Mouse (Mus musculus): ENCODE measurements at regions not wholly inside any gene's neighbourhood (a gene's known extent, or its start where the extent isn't known, plus 50 kb on each side); places are given as distances from the start of the nearest gene placed in this dataset.

DNA sequence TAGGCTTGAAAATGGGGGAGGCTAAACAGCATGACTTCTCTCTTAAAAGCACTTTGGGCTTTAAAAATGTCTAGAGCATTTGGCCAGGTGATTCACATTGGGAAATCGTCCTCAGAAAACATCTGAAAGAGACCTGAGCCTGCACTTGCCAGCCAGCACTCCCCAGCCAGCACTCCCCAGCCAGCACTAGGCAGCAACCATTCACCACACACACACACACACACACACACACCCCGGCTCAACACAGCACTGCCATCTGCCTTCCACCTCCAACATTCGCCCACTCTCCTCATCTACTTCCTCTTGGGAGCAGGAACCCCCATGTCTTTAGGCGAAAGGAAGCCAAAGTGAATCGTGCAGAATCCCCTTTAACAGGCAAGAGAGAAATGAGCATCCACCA, 85.4 kb downstream of the Atp23 start:
- Histone ChIP-seq H3K4me3 (ENCODE audit: control insufficient read depth, low read depth, low read length) (no peak overlapping the region), H3K36me3 (ENCODE audit: control insufficient read depth, insufficient read depth, low read length) (no peaks in the 10 kb centered on the region), H3K27me3 (ENCODE audit: control insufficient read depth, insufficient read depth, low read length) (no peaks in the 10 kb centered on the region), H3K27ac (ENCODE audit: control insufficient read depth, insufficient read depth, low read depth, low read length) (no peak overlapping the region), H3K4me1 (ENCODE audit: control insufficient read depth, insufficient read depth, low read length) (no peaks in the 10 kb centered on the region)
- TF ChIP-seq CTCF (IDR thresholded peaks at IDR 0.05; ENCODE audit: control insufficient read depth, insufficient read depth, insufficient replicate concordance, low read depth, low read length) (no peak), POLR2A (IDR thresholded peaks at IDR 0.05; ENCODE audit: control insufficient read depth, low read depth, low read length) (no peak)

- Histone ChIP-seq H3K27me3 (ENCODE audit: control insufficient read depth, insufficient read depth, low read length) (no peaks in the 10 kb centered on the region), H3K4me3 (ENCODE audit: control insufficient read depth, low read depth, low read length) (no peak overlapping the region), H3K27ac (ENCODE audit: control insufficient read depth, insufficient read depth, low read depth, low read length) (no peak overlapping the region), H3K36me3 (ENCODE audit: control insufficient read depth, insufficient read depth, low read length) (no peaks in the 10 kb centered on the region), H3K4me1 (ENCODE audit: control insufficient read depth, insufficient read depth, low read length) (no peaks in the 10 kb centered on the region)
- no peak for TF ChIP-seq POLR2A (IDR thresholded peaks at IDR 0.05; ENCODE audit: control insufficient read depth, low read depth, low read length)
- no peak for TF ChIP-seq CTCF (IDR thresholded peaks at IDR 0.05; ENCODE audit: control insufficient read depth, insufficient read depth, insufficient replicate concordance, low read depth, low read length)
Observed at GRCm38 (mm10) chr10:126814968-126815367, 86.2 kb downstream of the Atp23 start.

GRCm38 (mm10) chr10:126813051-126813593, 88.0 kb downstream of the Atp23 start:
- Histone ChIP-seq H3K4me3 (ENCODE audit: control insufficient read depth, low read depth, low read length) (no peak overlapping the region), H3K27me3 (ENCODE audit: control insufficient read depth, insufficient read depth, low read length) (no peaks in the 10 kb centered on the region), H3K36me3 (ENCODE audit: control insufficient read depth, insufficient read depth, low read length) (no peaks in the 10 kb centered on the region), H3K27ac (ENCODE audit: control insufficient read depth, insufficient read depth, low read depth, low read length) (no peak overlapping the region), H3K4me1 (ENCODE audit: control insufficient read depth, insufficient read depth, low read length) (no peaks in the 10 kb centered on the region; the same call in 1 of the 2 replicates)
- no peak for TF ChIP-seq CTCF (IDR thresholded peaks at IDR 0.05; ENCODE audit: control insufficient read depth, insufficient read depth, insufficient replicate concordance, low read depth, low read length)
- TF ChIP-seq POLR2A (IDR thresholded peaks at IDR 0.05; ENCODE audit: control insufficient read depth, low read depth, low read length): no peak

DNA sequence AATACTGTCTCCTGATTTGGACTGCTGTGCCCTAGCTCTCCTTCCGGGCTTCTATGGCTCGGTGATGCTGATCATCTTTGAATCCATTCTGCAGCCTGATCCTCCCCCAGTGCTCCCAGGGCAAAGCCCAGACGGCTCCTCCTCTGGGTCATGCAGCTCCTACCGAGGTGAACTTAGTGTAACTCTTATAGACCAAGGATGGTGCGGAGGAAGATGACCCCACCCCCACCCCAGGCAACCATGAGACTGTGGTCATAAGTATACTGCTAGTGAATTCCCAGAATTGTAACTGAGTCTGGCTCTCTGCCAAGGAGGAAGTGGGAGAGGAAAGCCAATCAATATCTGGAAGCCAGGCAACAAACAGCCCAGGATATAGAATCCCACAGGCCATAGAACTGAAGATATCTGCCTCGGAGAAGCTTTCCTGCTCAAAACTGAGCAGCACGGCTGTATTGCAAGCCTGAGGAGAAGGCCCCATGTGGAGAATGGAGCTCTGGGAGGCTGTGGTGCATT, 88.9 kb downstream of the Atp23 start:
- Histone ChIP-seq H3K4me1 (ENCODE audit: control insufficient read depth, insufficient read depth, low read length) (no peaks in the 10 kb centered on the region; the same call in 1 of the 2 replicates), H3K27me3 (ENCODE audit: control insufficient read depth, insufficient read depth, low read length) (no peaks in the 10 kb centered on the region), H3K27ac (ENCODE audit: control insufficient read depth, insufficient read depth, low read depth, low read length) (no peak overlapping the region), H3K36me3 (ENCODE audit: control insufficient read depth, insufficient read depth, low read length) (no peaks in the 10 kb centered on the region), H3K4me3 (ENCODE audit: control insufficient read depth, low read depth, low read length) (no peak overlapping the region)
- TF ChIP-seq POLR2A (IDR thresholded peaks at IDR 0.05; ENCODE audit: control insufficient read depth, low read depth, low read length): no peak
- no peak for TF ChIP-seq CTCF (IDR thresholded peaks at IDR 0.05; ENCODE audit: control insufficient read depth, insufficient read depth, insufficient replicate concordance, low read depth, low read length)

DNA sequence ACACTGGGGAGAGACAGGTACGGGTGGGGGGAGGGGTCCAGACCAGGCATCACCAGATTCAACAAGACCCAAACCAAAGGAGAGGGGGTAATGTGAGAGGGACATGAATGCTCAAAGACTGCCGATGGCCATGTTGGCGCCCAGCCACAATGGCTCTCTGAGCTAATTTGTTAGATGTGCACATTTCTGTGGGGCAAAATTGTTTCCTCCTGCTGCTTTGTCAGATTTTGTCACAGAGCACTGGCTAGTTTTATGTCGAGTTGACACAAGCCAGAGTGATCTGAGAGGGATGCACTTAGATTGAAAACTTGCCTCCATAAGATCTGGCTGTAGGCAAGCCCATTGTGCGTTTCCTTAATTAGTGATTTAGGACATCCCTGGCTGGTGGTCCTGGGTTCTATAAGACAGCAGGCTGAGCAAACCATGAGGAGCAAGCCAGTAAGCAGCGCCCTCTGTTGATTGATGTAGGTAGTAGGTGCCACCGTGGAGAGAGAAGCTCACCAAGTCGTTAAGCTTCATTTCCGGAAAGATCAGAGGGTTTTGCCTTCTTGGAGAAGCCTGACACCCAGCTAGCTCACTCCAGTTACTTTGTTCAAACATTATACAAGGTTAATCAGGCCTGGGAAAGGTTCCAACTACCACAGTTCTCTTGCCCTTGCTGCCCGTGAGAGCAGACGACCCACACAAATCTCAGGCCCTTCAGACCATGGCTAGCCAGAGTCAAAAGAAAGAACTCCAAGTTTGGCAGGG, 90.6 kb downstream of the Atp23 start:
- Histone ChIP-seq H3K36me3 (ENCODE audit: control insufficient read depth, insufficient read depth, low read length) (no peaks in the 10 kb centered on the region), H3K27ac (ENCODE audit: control insufficient read depth, insufficient read depth, low read depth, low read length) (no peak overlapping the region), H3K27me3 (ENCODE audit: control insufficient read depth, insufficient read depth, low read length) (no peaks in the 10 kb centered on the region), H3K4me1 (ENCODE audit: control insufficient read depth, insufficient read depth, low read length) (no peaks in the 10 kb centered on the region; the same call in 1 of the 2 replicates), H3K4me3 (ENCODE audit: control insufficient read depth, low read depth, low read length) (no peak overlapping the region)
- TF ChIP-seq POLR2A (IDR thresholded peaks at IDR 0.05; ENCODE audit: control insufficient read depth, low read depth, low read length) (no peak), CTCF (IDR thresholded peaks at IDR 0.05; ENCODE audit: control insufficient read depth, insufficient read depth, insufficient replicate concordance, low read depth, low read length) (no peak)

DNA sequence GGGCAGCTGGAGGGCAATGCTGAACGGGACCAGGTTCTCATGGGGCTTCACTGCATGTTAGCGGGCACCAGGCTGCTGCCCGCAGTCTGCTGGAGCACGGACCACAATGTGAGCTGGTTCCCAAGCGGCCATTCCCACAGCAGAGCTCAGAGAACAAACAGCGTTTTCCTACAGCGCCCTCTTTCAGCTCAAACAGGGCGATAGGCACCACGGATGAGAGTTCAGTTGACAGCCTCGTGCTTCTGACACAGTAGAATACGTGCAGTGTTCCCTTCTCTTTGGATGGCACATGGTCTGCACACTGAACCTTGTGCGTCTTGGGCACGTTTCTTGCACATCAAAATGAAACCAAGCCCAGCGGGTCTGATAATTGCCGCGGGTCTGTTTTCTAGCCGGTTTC, 91.6 kb downstream of the Atp23 start:
- H3K4me1 ChIP-seq (ENCODE audit: control insufficient read depth, insufficient read depth, low read length): no peaks in the 10 kb centered on the region; the same call in 1 of the 2 replicates
- no peak for TF ChIP-seq CTCF (IDR thresholded peaks at IDR 0.05; ENCODE audit: control insufficient read depth, insufficient read depth, insufficient replicate concordance, low read depth, low read length)
- no peak for TF ChIP-seq POLR2A (IDR thresholded peaks at IDR 0.05; ENCODE audit: control insufficient read depth, low read depth, low read length)
- H3K36me3 ChIP-seq (ENCODE audit: control insufficient read depth, insufficient read depth, low read length): no peaks in the 10 kb centered on the region
- peak overlapping the region; percentile 33 for H3K4me3 ChIP-seq (ENCODE audit: control insufficient read depth, low read depth, low read length)
- H3K27ac ChIP-seq (ENCODE audit: control insufficient read depth, insufficient read depth, low read depth, low read length): no peak overlapping the region
- H3K27me3 ChIP-seq (ENCODE audit: control insufficient read depth, insufficient read depth, low read length): no peaks in the 10 kb centered on the region

GRCm38 (mm10) chr10:126806881-126807280, 94.3 kb downstream of the Atp23 start:
- H3K27ac ChIP-seq (ENCODE audit: control insufficient read depth, insufficient read depth, low read depth, low read length): no peak overlapping the region
- no peak overlapping the region for H3K4me3 ChIP-seq (ENCODE audit: control insufficient read depth, low read depth, low read length)
- no peaks in the 10 kb centered on the region for H3K36me3 ChIP-seq (ENCODE audit: control insufficient read depth, insufficient read depth, low read length)
- peaks cover 5% of the 10 kb centered on the region for H3K4me1 ChIP-seq (ENCODE audit: control insufficient read depth, insufficient read depth, low read length)
- no peak for TF ChIP-seq POLR2A (IDR thresholded peaks at IDR 0.05; ENCODE audit: control insufficient read depth, low read depth, low read length)
- peak; percentile 34; the same call in 1 of the 2 replicates for TF ChIP-seq CTCF (IDR thresholded peaks at IDR 0.05; ENCODE audit: control insufficient read depth, insufficient read depth, insufficient replicate concordance, low read depth, low read length)
- no peaks in the 10 kb centered on the region for H3K27me3 ChIP-seq (ENCODE audit: control insufficient read depth, insufficient read depth, low read length)
